Mouse (Mus musculus): ENCODE results near the gene Rprd2.

- no peak for TF ChIP-seq CTCF (IDR thresholded peaks at IDR 0.05; ENCODE audit: low read depth, low read length)
- no peak for TF ChIP-seq POLR2A (IDR thresholded peaks at IDR 0.05; ENCODE audit: extremely low read depth, insufficient read depth, low read length)
These were observed 78.3 kb downstream of the Rprd2 start for GRCm38 (mm10) chr3:95740406-95740805.
